Mouse (Mus musculus) brown adipose tissue, adult 24 weeks (tissue): Measurements from ENCODE around the gene Obp1a. TPM values are rescaled to one million over a fixed set of nuclear protein-coding genes. Genes with fewer than 3 reads are reported as not detected.

ENCODE experiments used
- H3K27ac ChIP-seq: fragments of 200-500 bp; replicated peaks from 2 replicates; pipeline ENCODE4 v1.5.1; 2012; ENCODE audit warnings: low read depth, mild to moderate bottlenecking, low read length
- H3K4me1 ChIP-seq: fragments of 200-500 bp; 2 replicates; pipeline ENCODE4 v1.6.1; 2012; ENCODE audit warnings: low read length, mixed read lengths; ENCODE audit not compliant: control insufficient read depth, insufficient read depth, insufficient read length
- H3K4me3 ChIP-seq: fragments of 200-500 bp; 2 replicates; pipeline ENCODE4 v1.5.1; 2012; ENCODE audit warnings: low read depth, mild to moderate bottlenecking, low read length, moderate library complexity; ENCODE audit not compliant: insufficient read depth
- polyA plus RNA-seq: library from polyadenylated mRNA; stranded (reverse); fragments of >200 nt; gene quantifications from 2 replicates; pipeline ENCODE4 v1.2.4, GENCODE M21; 2012; ENCODE audit not compliant: missing spikeins, insufficient read depth, insufficient read length

Gene Obp1a
- not detected in 2 replicates for polyA plus RNA-seq

- H3K27ac ChIP-seq: no peak within 1 kb of the TSS
- no peak within 1 kb of the TSS for H3K4me3 ChIP-seq
- H3K4me1 ChIP-seq: no peaks in the 10 kb centered on the region
Measured at GRCm38 (mm10) chrX:78091274-78091673, at the start of gene Obp1a. Obp1a (minus strand) TSS chrX:78091374.

- H3K4me1 ChIP-seq: no peaks in the 10 kb centered on the region
- no peak within 1 kb of the TSS for H3K4me3 ChIP-seq
- H3K27ac ChIP-seq: no peak within 1 kb of the TSS
Measured at GRCm38 (mm10) chrX:78125167-78125566, 34.0 kb upstream of the Obp1a start, which contains the start of gene Gm5938. Gm5938 (plus strand) TSS chrX:78125467.

Other genes starting within 250 kb of the Obp1a start
- gene Pbsn, start 237.8 kb downstream of the Obp1a start, polyA plus RNA-seq: not detected in 2 replicates
- not detected in 2 replicates for gene Gm14744, start 226.6 kb downstream of the Obp1a start, polyA plus RNA-seq
- not detected in 2 replicates for gene 5430402E10Rik, start 166.3 kb downstream of the Obp1a start, polyA plus RNA-seq
- gene Gm5938, start 34.1 kb upstream of the Obp1a start, polyA plus RNA-seq: not detected in 2 replicates
- gene Obp1b, start 95.4 kb upstream of the Obp1a start, polyA plus RNA-seq: not detected in 2 replicates
- gene Gm14743, start 154.5 kb upstream of the Obp1a start, polyA plus RNA-seq: not detected in 2 replicates